Mouse (Mus musculus): ENCODE results near the gene Rad23a.

DNA sequence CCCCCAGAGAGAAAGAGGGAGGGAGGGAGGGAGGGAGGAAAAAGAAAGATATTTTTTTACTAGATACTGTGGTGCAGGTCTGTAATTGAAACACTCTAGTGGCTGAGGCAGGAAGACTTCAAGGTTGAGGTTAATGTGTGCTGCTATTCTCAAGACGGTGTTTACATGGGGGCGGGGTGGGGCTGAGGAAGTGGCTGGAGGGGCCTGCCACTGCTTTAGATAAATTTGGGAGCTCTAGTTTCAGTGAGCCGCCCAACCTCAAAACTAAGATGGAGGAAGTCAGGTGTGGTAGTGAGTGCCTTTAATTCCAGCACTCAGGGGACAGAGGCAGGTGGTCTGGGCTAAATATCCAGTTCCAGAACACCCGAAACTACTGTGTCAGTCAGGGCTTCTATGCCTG is 14.8 kb downstream of the Rad23a start:
- TF ChIP-seq POLR2A (IDR thresholded peaks at IDR 0.05; ENCODE audit: insufficient read depth, low read length) = no peak
- TF ChIP-seq CTCF (IDR thresholded peaks at IDR 0.05; ENCODE audit: low read depth, low read length) = no peak

Measured in ES-Bruce4 (cell line).